Mouse (Mus musculus) erythroblast, adult 5-6 weeks (primary cell): ENCODE results near the gene Erv3. TPM values are rescaled to one million over a fixed set of nuclear protein-coding genes. Genes with fewer than 3 reads are reported as not detected.
"Not testable (repeated sequence)": the region's sequence is repeated elsewhere in the genome, so short reads cannot be mapped to it uniquely, and the experiment has no call there.

ENCODE experiments used
- ATAC-seq: replicated peaks from 2 replicates; pipeline ENCODE4 v1.8.0; 2016; ENCODE audit warnings: moderate number of reproducible peaks, mild to moderate bottlenecking, moderate TSS enrichment, inconsistent platforms; ENCODE audit not compliant: poor library complexity, low FRiP score, severe bottlenecking
- total RNA-seq, 2 experiments: library from RNA; stranded (forward) in 1 of 2; stranded (reverse) in 1 of 2; fragments of 150-400 nt in 1 of 2; fragments of 200-764, 138-1000 nt in 1 of 2; gene quantifications; 2 replicates each; pipeline versions ENCODE4 v1.2.3 to v1.2.4; 2015 to 2017; ENCODE audit warnings: low replicate concordance in 2 of 2

Gene Erv3
- total RNA-seq, 2 experiments from 2014 or later = not detected

GRCm38 (mm10) chr2:131866676-131867075 lies 7.1 kb upstream of the Erv3 start:
- ATAC-seq = no peak

- 0 out of 2 replicates have a peak, but pooled peaks have one; percentile 47 for ATAC-seq
Measured at GRCm38 (mm10) chr2:131864262-131864796, 4.8 kb upstream of the Erv3 start.

- no peak for ATAC-seq
Measured at GRCm38 (mm10) chr2:131863472-131863871, 3.9 kb upstream of the Erv3 start.

- ATAC-seq = no peak
Measured at GRCm38 (mm10) chr2:131862617-131863275, 3.2 kb upstream of the Erv3 start.

- ATAC-seq = no peak
Measured at GRCm38 (mm10) chr2:131857838-131858237, 1.7 kb downstream of the Erv3 start.

- no peak for ATAC-seq
Measured at GRCm38 (mm10) chr2:131853719-131854118, 5.8 kb downstream of the Erv3 start.

GRCm38 (mm10) chr2:131851333-131852092 lies 8.0 kb downstream of the Erv3 start:
- ATAC-seq = 0 out of 2 replicates have a peak, but pooled peaks have one; percentile 52

- ATAC-seq = no peak
Measured at GRCm38 (mm10) chr2:131850047-131850446, 9.5 kb downstream of the Erv3 start.

GRCm38 (mm10) chr2:131847501-131848359 lies 11.8 kb downstream of the Erv3 start:
- ATAC-seq = peak; percentile 77

GRCm38 (mm10) chr2:131846811-131847210 lies 12.7 kb downstream of the Erv3 start:
- ATAC-seq = no peak

- no peak for ATAC-seq
Measured at GRCm38 (mm10) chr2:131846132-131846710, 13.3 kb downstream of the Erv3 start.

GRCm38 (mm10) chr2:131845671-131846070 lies 13.9 kb downstream of the Erv3 start:
- no peak for ATAC-seq

- ATAC-seq = peak; percentile 70
Measured at GRCm38 (mm10) chr2:131842568-131842967, 17.0 kb downstream of the Erv3 start.

- ATAC-seq = no peak
Measured at GRCm38 (mm10) chr2:131841321-131841693, 18.2 kb downstream of the Erv3 start.

- ATAC-seq = no peak
Measured at GRCm38 (mm10) chr2:131840611-131841320, 18.8 kb downstream of the Erv3 start.

- ATAC-seq = no peak
Measured at GRCm38 (mm10) chr2:131834296-131834695, 25.3 kb downstream of the Erv3 start.

- ATAC-seq = no peak
Measured at GRCm38 (mm10) chr2:131831861-131832260, 27.7 kb downstream of the Erv3 start.

- ATAC-seq = not testable (repeated sequence)
Measured at GRCm38 (mm10) chr2:131830945-131831344, 28.6 kb downstream of the Erv3 start.
